Mouse (Mus musculus) stomach, embryonic 15.5 days (tissue): Measurements from ENCODE around the gene Capzb. TPM values are rescaled to one million over a fixed set of nuclear protein-coding genes. Genes with fewer than 3 reads are reported as not detected.

Experiments
- ATAC-seq: fragments of 200-750 bp; cut with Nextera tagmentation; 2 replicates; pipeline ENCODE4 v1.8.0; 2017; ENCODE audit warnings: low read depth, moderate number of reproducible peaks, moderate TSS enrichment; ENCODE audit not compliant: insufficient read depth, low FRiP score
- H3K27ac ChIP-seq: fragments of 300-500 bp; sonication (generic); 2 replicates; pipeline ENCODE4 v1.5.1; 2015; ENCODE audit warnings: mild to moderate bottlenecking, inconsistent platforms
- H3K27me3 ChIP-seq: fragments of 300-500 bp; sonication (generic); replicated peaks from 2 replicates; pipeline ENCODE4 v1.6.1; 2015; ENCODE audit warnings: inconsistent platforms
- H3K36me3 ChIP-seq: fragments of 300-500 bp; sonication (generic); 2 replicates; pipeline ENCODE4 v1.6.1; 2015; ENCODE audit warnings: inconsistent platforms
- H3K4me1 ChIP-seq: fragments of 300-500 bp; sonication (generic); 2 replicates; pipeline ENCODE4 v1.6.1; 2015; ENCODE audit warnings: inconsistent platforms
- H3K4me2 ChIP-seq: fragments of 300-500 bp; sonication (generic); 2 replicates; pipeline ENCODE4 v1.6.1; 2015; ENCODE audit warnings: mild to moderate bottlenecking, inconsistent platforms
- H3K4me3 ChIP-seq: fragments of 300-500 bp; sonication (generic); replicated peaks from 2 replicates; pipeline ENCODE4 v1.5.1; 2015; ENCODE audit warnings: inconsistent platforms
- H3K9ac ChIP-seq: fragments of 300-500 bp; sonication (generic); 2 replicates; pipeline ENCODE4 v1.6.1; 2015; ENCODE audit warnings: inconsistent platforms
- H3K9me3 ChIP-seq: fragments of 300-500 bp; sonication (generic); 2 replicates; pipeline ENCODE4 v1.6.1; 2016; ENCODE audit warnings: inconsistent platforms
- WGBS: fragments of 180-500 bp; shearing (Covaris S2); methylation state at CpG from one replicate; pipeline ENCODE4 v1.1.7; 2015; 5-methylcytosine and 5-hydroxymethylcytosine counted together
- polyA plus RNA-seq: library from polyadenylated mRNA; unstranded; fragments of >200 nt; fragmentation: Nextera tagmentation; extraction: Ambion mirVana; gene quantifications from 2 replicates; pipeline ENCODE4 v1.2.1, GENCODE M21; 2015

The Capzb gene
- polyA plus RNA-seq, 1 experiment from 2014 or later = 375 TPM

DNA sequence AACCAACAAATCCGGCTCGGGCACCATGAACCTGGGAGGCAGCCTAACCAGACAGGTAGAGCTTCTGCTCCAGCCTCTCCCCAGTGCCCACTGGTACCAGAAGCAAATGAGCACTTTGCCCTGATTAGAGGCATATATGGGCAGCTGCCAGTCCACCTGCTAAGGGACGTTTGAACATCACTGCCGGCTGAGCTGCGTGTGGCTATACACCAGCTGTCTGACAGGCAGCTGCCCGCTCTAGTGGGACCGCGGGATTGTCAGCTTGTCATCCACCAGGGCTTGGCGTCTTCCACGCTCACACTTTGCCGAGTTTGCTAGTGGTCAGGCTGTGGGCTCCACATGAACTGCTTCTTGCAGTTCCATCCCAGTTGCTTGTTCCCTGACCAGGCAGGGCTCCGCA, 87.8 kb downstream of the Capzb start:
- no peak overlapping the region for H3K4me3 ChIP-seq
- no peaks in the 10 kb centered on the region for H3K9me3 ChIP-seq
- no peak overlapping the region for H3K4me2 ChIP-seq
- peaks cover 44% of the 10 kb centered on the region for H3K36me3 ChIP-seq
- whole genome bisulfite sequencing = 93% methylated on average over 12 of the region's 12 CpGs
- no peak overlapping the region for H3K9ac ChIP-seq
- H3K4me1 ChIP-seq = 0 out of 2 replicates have a peak, but pooled peaks cover 6% of the 10 kb centered on the region
- no peak overlapping the region for H3K27ac ChIP-seq
- ATAC-seq = no peak
- no peaks in the 10 kb centered on the region for H3K27me3 ChIP-seq

DNA sequence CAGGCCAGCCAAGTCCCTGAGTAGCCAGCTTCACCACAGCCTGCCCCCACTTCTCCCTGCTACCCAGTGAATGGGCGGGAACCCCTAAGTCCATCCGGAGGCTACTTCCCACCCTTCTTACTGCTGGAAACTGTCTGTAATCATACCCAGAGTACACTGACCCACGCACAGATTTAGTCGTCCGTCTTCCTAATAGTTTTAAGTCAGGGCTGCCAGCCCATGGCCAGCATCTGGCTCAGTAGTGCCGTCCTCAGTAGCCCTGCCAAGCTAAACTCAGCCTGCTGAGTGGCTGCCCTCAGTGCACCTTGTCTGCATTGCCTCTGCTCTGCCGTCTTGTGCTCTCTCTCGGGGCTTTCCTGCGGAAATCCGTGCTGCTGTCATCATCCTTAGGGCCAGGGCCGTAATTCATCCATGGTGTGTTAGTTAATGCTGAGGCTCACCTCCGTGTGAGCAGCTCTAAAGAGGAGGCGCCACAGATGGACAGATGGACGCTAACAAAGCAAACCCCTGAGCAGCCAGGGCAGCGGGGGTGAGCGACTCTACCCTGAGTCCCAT, 89.2 kb downstream of the Capzb start:
- 77% methylated on average over 16 of the region's 16 CpGs for WGBS
- H3K36me3 ChIP-seq = peaks cover 45% of the 10 kb centered on the region
- H3K4me2 ChIP-seq = no peak overlapping the region
- 0 out of 2 replicates have a peak, but pooled peaks cover 6% of the 10 kb centered on the region for H3K4me1 ChIP-seq
- H3K9me3 ChIP-seq = no peaks in the 10 kb centered on the region
- H3K27ac ChIP-seq = no peak overlapping the region
- ATAC-seq = no peak
- H3K9ac ChIP-seq = no peak overlapping the region
- no peaks in the 10 kb centered on the region for H3K27me3 ChIP-seq
- H3K4me3 ChIP-seq = no peak overlapping the region

GRCm38 (mm10) chr4:139282955-139283417, 90.3 kb downstream of the Capzb start:
- WGBS = 45% methylated on average over 6 of the region's 6 CpGs
- no peak overlapping the region for H3K9ac ChIP-seq
- H3K36me3 ChIP-seq = peaks cover 55% of the 10 kb centered on the region
- H3K4me2 ChIP-seq = no peak overlapping the region
- no peak for ATAC-seq
- H3K27me3 ChIP-seq = no peaks in the 10 kb centered on the region
- H3K9me3 ChIP-seq = no peaks in the 10 kb centered on the region
- no peak overlapping the region for H3K4me3 ChIP-seq
- H3K27ac ChIP-seq = 0 out of 2 replicates have a peak overlapping the region, but pooled peaks have one; percentile 4
- 0 out of 2 replicates have a peak, but pooled peaks cover 6% of the 10 kb centered on the region for H3K4me1 ChIP-seq

DNA sequence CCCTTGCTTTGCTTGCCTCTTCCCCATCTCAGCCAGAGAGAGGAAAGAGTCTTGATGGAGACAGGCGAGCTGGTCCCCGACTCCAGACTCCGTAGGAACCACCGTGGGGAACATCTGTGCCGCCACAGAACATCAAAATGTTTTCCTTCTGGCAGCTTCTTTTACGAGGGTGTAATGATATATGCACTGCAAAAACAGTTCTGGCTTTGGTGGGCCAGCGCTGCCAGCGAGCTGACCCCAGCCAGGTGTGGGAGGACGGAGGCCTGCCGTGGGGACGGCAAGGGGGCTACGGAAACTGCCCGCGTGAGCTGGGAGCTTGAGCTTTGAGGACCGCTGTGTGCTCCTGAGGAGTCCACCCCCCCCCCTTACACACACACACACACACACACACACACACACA, 92.2 kb downstream of the Capzb start:
- Histone ChIP-seq H3K36me3 (peaks cover 69% of the 10 kb centered on the region), H3K4me1 (0 out of 2 replicates have a peak, but pooled peaks cover 6% of the 10 kb centered on the region), H3K4me2 (no peak overlapping the region), H3K4me3 (no peak overlapping the region), H3K9ac (no peak overlapping the region), H3K27ac (no peak overlapping the region), H3K27me3 (no peaks in the 10 kb centered on the region), H3K9me3 (no peaks in the 10 kb centered on the region)
- ATAC-seq = no peak
- 80% methylated on average over 15 of the region's 15 CpGs for WGBS

- no peak overlapping the region for H3K9ac ChIP-seq
- ATAC-seq = no peak
- WGBS = 77% methylated on average over 5 of the region's 5 CpGs
These were observed 93.5 kb downstream of the Capzb start for GRCm38 (mm10) chr4:139286234-139286633.

GRCm38 (mm10) chr4:139287122-139287863, 94.6 kb downstream of the Capzb start:
- Histone ChIP-seq H3K36me3 (peaks cover 66% of the 10 kb centered on the region), H3K4me3 (no peak overlapping the region), H3K4me2 (no peak overlapping the region), H3K27me3 (no peaks in the 10 kb centered on the region), H3K9ac (no peak overlapping the region), H3K4me1 (0 out of 2 replicates have a peak, but pooled peaks cover 6% of the 10 kb centered on the region), H3K9me3 (no peaks in the 10 kb centered on the region), H3K27ac (0 out of 2 replicates have a peak overlapping the region, but pooled peaks have one; percentile 14)
- 76% methylated on average over 18 of the region's 18 CpGs for whole genome bisulfite sequencing
- 0 out of 2 replicates have a peak, but pooled peaks have one; percentile 21 for ATAC-seq

More at GRCm38 (mm10) chr4:139286234-139286633, 93.5 kb downstream of the Capzb start:
- no peaks in the 10 kb centered on the region for H3K27me3 ChIP-seq
- H3K4me3 ChIP-seq = no peak overlapping the region
- no peaks in the 10 kb centered on the region for H3K9me3 ChIP-seq
- H3K27ac ChIP-seq = no peak overlapping the region
- H3K4me2 ChIP-seq = no peak overlapping the region
- 0 out of 2 replicates have a peak, but pooled peaks cover 6% of the 10 kb centered on the region for H3K4me1 ChIP-seq
- H3K36me3 ChIP-seq = peaks cover 69% of the 10 kb centered on the region

DNA sequence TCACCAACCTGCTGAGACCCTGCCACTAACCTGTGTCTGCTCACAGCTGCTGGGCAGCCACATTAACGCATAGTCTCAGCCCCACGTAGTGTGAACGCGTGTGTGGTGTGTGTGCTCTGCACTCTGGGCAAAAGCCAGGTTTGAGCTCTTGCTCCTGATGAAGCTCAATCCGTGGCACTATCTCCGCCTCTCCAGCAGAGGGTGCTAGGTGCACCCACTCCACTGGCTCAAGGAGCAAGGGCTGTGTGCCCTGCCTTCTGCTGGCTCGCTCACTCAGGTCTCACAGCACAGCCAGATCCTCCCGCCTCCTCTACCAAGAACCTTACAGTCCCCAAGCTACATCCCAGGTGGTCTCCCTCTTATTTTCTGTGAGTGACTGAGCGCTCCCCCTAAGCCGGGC, 96.3 kb downstream of the Capzb start:
- no peak overlapping the region for H3K4me3 ChIP-seq
- H3K4me2 ChIP-seq = no peak overlapping the region
- peaks cover 50% of the 10 kb centered on the region for H3K36me3 ChIP-seq
- no peaks in the 10 kb centered on the region for H3K9me3 ChIP-seq
- H3K9ac ChIP-seq = no peak overlapping the region
- no peak overlapping the region for H3K27ac ChIP-seq
- no peaks in the 10 kb centered on the region for H3K27me3 ChIP-seq
- ATAC-seq = peak; percentile 21; the same call in 1 of the 2 replicates
- 74% methylated on average over 10 of the region's 10 CpGs for WGBS
- no peaks in the 10 kb centered on the region for H3K4me1 ChIP-seq

GRCm38 (mm10) chr4:139291099-139291498, 98.4 kb downstream of the Capzb start:
- Histone ChIP-seq H3K4me2 (no peak overlapping the region), H3K27ac (no peak overlapping the region), H3K4me3 (no peak overlapping the region), H3K9ac (no peak overlapping the region), H3K36me3 (peaks cover 50% of the 10 kb centered on the region), H3K9me3 (no peaks in the 10 kb centered on the region), H3K27me3 (no peaks in the 10 kb centered on the region), H3K4me1 (no peaks in the 10 kb centered on the region)
- WGBS = 87% methylated on average over 16 of the region's 16 CpGs
- no peak for ATAC-seq

- Histone ChIP-seq H3K4me1 (no peaks in the 10 kb centered on the region), H3K36me3 (peaks cover 45% of the 10 kb centered on the region), H3K9ac (no peak overlapping the region), H3K27me3 (no peaks in the 10 kb centered on the region), H3K27ac (no peak overlapping the region), H3K4me3 (no peak overlapping the region), H3K9me3 (no peaks in the 10 kb centered on the region), H3K4me2 (no peak overlapping the region)
- WGBS = 90% methylated on average over 5 of the region's 5 CpGs
- no peak for ATAC-seq
These were observed 99.3 kb downstream of the Capzb start for GRCm38 (mm10) chr4:139292038-139292437.

DNA sequence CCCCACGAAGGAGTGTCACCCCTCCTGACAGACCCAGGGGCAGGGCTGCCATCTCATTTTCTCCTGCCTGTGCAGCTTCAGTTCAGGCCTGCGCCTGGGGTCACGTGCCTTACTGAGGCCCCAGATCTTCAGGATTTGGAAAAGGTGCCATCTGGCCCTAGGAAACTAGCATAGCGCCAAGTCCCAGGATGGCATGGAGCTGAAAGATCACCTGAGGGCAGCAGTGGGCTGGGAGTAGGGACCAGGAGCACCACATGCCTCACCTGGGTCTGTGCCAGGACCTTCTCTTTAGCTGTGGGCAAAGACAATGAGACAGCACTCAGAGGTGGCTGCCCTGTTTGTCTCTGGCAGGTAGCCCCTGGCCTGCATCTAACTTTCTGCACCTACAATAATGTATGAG, 104.9 kb downstream of the Capzb start:
- Histone ChIP-seq H3K36me3 (peaks cover 4% of the 10 kb centered on the region; the same call in 1 of the 2 replicates), H3K27me3 (no peaks in the 10 kb centered on the region), H3K9ac (no peak overlapping the region), H3K4me1 (no peaks in the 10 kb centered on the region), H3K4me3 (no peak overlapping the region), H3K9me3 (no peaks in the 10 kb centered on the region), H3K4me2 (no peak overlapping the region), H3K27ac (no peak overlapping the region)
- 82% methylated on average over 4 of the region's 4 CpGs for WGBS
- ATAC-seq = no peak

- Histone ChIP-seq H3K4me1 (no peaks in the 10 kb centered on the region), H3K9me3 (no peaks in the 10 kb centered on the region), H3K4me3 (no peak overlapping the region), H3K4me2 (no peak overlapping the region), H3K36me3 (peaks cover 4% of the 10 kb centered on the region; the same call in 1 of the 2 replicates), H3K27me3 (no peaks in the 10 kb centered on the region), H3K27ac (no peak overlapping the region), H3K9ac (no peak overlapping the region)
- WGBS = 69% methylated on average over 12 of the region's 12 CpGs
- no peak for ATAC-seq
These were observed 106.1 kb downstream of the Capzb start for GRCm38 (mm10) chr4:139298671-139299366.

DNA sequence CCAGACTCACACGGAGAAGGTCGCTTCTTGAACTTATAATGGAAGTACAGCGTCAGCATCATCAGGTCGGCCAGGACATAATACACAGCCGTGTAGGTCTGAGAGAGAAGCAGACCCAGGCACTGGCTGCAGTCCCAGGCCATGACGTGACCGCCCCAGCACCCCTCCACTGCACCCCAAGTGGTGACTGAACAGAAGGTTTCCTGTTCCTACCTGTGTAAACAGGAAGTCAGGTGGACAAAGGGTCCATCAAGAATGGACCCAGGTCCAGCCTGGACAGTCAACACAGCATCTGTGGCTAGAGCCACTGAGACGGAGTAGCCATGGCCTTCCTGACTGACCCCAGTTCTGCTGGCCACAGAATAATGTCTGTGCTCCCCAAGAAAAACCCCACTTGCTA, 109.1 kb downstream of the Capzb start:
- Histone ChIP-seq H3K27me3 (no peaks in the 10 kb centered on the region), H3K4me1 (no peaks in the 10 kb centered on the region), H3K9ac (no peak overlapping the region), H3K4me2 (no peak overlapping the region), H3K4me3 (no peak overlapping the region), H3K9me3 (no peaks in the 10 kb centered on the region), H3K36me3 (peaks cover 15% of the 10 kb centered on the region), H3K27ac (no peak overlapping the region)
- WGBS = 86% methylated on average over 8 of the region's 8 CpGs
- no peak for ATAC-seq
